Mouse (Mus musculus): ENCODE results near the gene Cend1. TPM values are rescaled to one million over a fixed set of nuclear protein-coding genes. Genes with fewer than 3 reads are reported as not detected.
A peak's percentile ranks its signal among the peaks of the same experiment; 100 is the strongest.

The Cend1 gene
- polyA plus RNA-seq, 1 experiment from 2014 or later = not detected

DNA sequence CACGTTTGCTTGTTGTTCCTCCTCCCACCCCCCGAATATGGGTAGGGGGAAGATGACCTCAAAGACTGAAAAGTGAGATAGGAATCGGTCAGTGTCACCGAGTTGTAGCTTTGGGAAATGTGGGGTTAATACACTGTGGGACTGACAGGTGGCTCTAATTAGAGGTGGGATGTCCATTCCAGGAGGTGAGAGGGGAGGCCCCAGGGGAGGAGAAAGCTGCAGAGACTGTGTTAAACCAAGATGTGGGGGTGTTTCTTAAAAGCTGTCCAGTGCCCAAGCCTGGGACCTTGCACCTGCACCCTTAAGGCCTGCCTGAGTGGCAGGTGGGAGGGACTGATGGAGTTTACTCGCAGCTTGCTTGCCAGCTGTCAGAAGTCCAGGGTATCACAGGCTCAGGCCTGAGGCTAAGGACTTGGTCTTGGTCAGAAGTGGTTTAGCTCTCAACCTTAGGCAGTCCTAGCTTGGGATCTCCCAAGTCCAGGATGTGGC lies 33.1 kb upstream of the Cend1 start:
- Histone ChIP-seq H3K4me3 (ENCODE audit: low read depth, low read length) (peak overlapping the region; percentile 54), H3K27ac (ENCODE audit: low read depth) (no peak overlapping the region), H3K27me3 (ENCODE audit: insufficient read depth, low read length) (peaks cover 48% of the 10 kb centered on the region), H3K4me2 (ENCODE audit: low read depth, low read length) (peak overlapping the region; percentile 75), H3K36me3 (replicated peaks; ENCODE audit: insufficient read depth, low read length) (peaks cover 26% of the 10 kb centered on the region), H3K9ac (replicated peaks) (0 out of 2 replicates have a peak overlapping the region, but pooled peaks have one; percentile 64), H3K9me3 (ENCODE audit: low read length) (no peaks in the 10 kb centered on the region), H3K4me1 (ENCODE audit: insufficient read depth) (peaks cover 31% of the 10 kb centered on the region)
- 19% methylated on average over 5 of the region's 5 CpGs for WGBS (ENCODE audit: insufficient replicate concordance)
- TF ChIP-seq EP300 (IDR thresholded peaks at IDR 0.05; ENCODE audit: low read depth) (no peak), CTCF (IDR thresholded peaks at IDR 0.05; ENCODE audit: low read depth) (no peak)
- ATAC-seq (no peak), DNase-seq (no peak)

DNA sequence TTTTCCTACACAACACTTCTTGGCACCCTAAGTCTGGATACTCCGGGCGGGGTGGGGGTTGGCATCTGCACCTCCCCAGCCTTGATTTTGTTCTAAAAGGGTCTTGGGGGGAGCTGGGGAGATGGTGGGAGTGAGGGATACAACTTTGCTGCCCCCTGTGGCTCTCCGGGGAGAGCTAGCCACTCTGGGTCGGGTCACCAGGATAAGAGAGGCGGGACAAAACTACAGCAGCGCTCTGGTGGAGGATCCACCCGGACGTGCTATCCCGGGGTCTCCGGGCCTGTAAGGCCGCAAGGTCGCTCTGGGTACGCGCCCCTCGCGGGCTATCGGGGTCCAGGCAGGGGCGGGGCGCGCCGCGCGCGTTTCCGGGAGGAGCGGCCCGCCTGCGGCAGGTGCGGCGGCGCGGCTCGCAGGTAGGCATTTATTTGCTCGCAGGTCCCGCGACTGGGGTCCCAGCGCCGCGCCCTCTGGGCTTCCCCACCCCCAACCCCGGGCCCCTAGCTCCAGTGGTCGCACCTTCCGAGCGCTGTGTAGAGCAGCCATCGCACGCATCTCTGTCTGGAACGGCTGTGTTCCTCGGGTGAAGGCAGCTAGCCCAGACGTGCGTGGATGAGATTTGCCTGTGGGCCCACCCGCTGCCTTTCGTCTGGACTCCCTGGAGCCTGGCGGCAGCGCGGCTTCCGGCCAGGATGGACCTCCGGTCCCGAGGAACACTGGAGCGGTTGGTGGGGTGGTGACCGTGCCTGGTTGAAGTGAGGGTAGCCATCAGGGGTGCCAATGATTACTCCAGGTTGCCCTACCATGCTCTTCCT lies 32.4 kb upstream of the Cend1 start:
- Histone ChIP-seq H3K27ac (ENCODE audit: low read depth) (peak overlapping the region; percentile 45; the same call in 1 of the 2 replicates), H3K4me1 (ENCODE audit: insufficient read depth) (peaks cover 32% of the 10 kb centered on the region)

DNA sequence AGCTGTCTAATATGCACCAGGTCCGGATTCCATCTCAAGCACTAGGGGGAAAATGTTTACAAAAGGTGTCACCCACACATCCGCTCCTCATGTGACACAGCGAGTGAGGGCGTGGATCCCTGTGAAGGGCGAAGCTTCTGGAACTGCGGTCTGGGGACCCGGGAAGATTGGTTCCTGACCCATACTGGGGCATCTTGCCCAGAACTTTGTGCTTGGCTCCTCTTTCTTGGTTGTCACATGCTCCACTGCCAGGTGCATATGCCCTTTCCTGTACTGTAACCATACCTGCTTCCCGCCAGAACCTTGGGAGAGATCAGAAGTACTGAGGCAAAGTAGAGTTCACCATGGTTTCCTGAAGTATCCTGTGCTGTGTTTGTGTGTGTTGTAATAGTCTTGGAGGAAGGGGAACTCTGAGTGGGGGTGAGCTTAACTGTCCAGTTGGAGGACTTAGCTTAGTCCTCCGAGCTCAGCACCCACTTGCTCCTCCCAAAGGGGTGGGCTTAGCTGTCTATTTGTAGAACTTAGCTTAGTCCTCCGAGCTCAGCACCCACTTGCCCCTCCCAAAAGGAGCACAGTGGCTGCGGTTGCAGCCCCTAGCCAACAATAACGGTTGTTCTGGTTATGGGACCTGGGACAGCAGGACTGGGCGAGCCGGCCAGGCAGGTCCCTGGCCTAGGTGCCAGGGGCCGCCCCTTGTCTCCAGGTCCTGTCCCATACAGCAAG lies 31.3 kb upstream of the Cend1 start, which contains the start of gene Cracr2b:
Gene Cracr2b (plus strand): TSS at position 704 of the 723 bp plus-strand sequence.
- ATAC-seq = no peak
- peaks cover 48% of the 10 kb centered on the region for H3K27me3 ChIP-seq (ENCODE audit: insufficient read depth, low read length)
- H3K27ac ChIP-seq (ENCODE audit: low read depth) = peak within 1 kb of the TSS; percentile 45; the same call in 1 of the 2 replicates

More for the DNA sequence above, 32.4 kb upstream of the Cend1 start:
- no peaks in the 10 kb centered on the region for H3K9me3 ChIP-seq (ENCODE audit: low read length)
- peaks cover 29% of the 10 kb centered on the region for H3K36me3 ChIP-seq (replicated peaks; ENCODE audit: insufficient read depth, low read length)
- TF ChIP-seq CTCF (IDR thresholded peaks at IDR 0.05; ENCODE audit: low read depth) (peak; percentile 29; the same call in 1 of the 2 replicates), EP300 (IDR thresholded peaks at IDR 0.05; ENCODE audit: low read depth) (no peak)
- 4% methylated on average over 45 of the region's 59 CpGs for WGBS (ENCODE audit: insufficient replicate concordance)
- peak overlapping the region; percentile 64 for H3K9ac ChIP-seq (replicated peaks)
- DNase-seq (no peak), ATAC-seq (no peak)
- peaks cover 48% of the 10 kb centered on the region for H3K27me3 ChIP-seq (ENCODE audit: insufficient read depth, low read length)
- peak overlapping the region; percentile 54 for H3K4me3 ChIP-seq (ENCODE audit: low read depth, low read length)
- peak overlapping the region; percentile 75 for H3K4me2 ChIP-seq (ENCODE audit: low read depth, low read length)

DNA sequence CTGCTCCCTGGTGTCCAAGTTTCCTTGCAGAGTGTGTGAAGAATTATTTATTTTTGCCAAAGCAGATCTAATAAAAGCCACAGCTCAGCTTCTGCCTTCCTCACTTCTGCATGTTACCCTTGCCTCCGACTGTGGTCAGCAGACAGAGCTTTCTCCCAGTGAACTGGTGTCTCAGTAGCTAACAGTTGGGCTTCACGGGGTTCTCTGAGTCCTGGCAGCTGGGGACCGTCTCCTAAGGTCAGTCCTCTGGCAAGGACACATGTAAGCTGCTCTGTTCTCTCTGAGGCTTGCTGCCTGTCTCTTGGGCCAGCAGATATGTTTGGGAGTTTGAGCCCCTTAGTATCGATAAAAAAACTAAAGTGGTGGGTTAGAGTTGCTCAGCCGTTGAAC lies 30.7 kb upstream of the Cend1 start:
- Histone ChIP-seq H3K9me3 (ENCODE audit: low read length) (no peaks in the 10 kb centered on the region), H3K9ac (replicated peaks) (no peak overlapping the region), H3K4me1 (ENCODE audit: insufficient read depth) (peaks cover 34% of the 10 kb centered on the region), H3K27me3 (ENCODE audit: insufficient read depth, low read length) (peaks cover 42% of the 10 kb centered on the region), H3K4me3 (ENCODE audit: low read depth, low read length) (no peak overlapping the region), H3K4me2 (ENCODE audit: low read depth, low read length) (no peak overlapping the region), H3K36me3 (replicated peaks; ENCODE audit: insufficient read depth, low read length) (peaks cover 29% of the 10 kb centered on the region), H3K27ac (ENCODE audit: low read depth) (no peak overlapping the region)
- TF ChIP-seq EP300 (IDR thresholded peaks at IDR 0.05; ENCODE audit: low read depth) (no peak), CTCF (IDR thresholded peaks at IDR 0.05; ENCODE audit: low read depth) (no peak)
- ATAC-seq = no peak
- no peak for DNase-seq
- 68% methylated on average over 5 of the region's 5 CpGs for WGBS (ENCODE audit: insufficient replicate concordance)

More for the DNA sequence above, 31.3 kb upstream of the Cend1 start, which contains the start of gene Cracr2b:
- peak within 1 kb of the TSS; percentile 75 for H3K4me2 ChIP-seq (ENCODE audit: low read depth, low read length)
- 63% methylated on average over 15 of the region's 15 CpGs for WGBS (ENCODE audit: insufficient replicate concordance)
- no peaks in the 10 kb centered on the region for H3K9me3 ChIP-seq (ENCODE audit: low read length)
- peak within 1 kb of the TSS; percentile 54 for H3K4me3 ChIP-seq (ENCODE audit: low read depth, low read length)
- peaks cover 36% of the 10 kb centered on the region for H3K4me1 ChIP-seq (ENCODE audit: insufficient read depth)
- H3K9ac ChIP-seq (replicated peaks) = peak within 1 kb of the TSS; percentile 64
- no peak for DNase-seq
- TF ChIP-seq EP300 (IDR thresholded peaks at IDR 0.05; ENCODE audit: low read depth) (no peak), CTCF (IDR thresholded peaks at IDR 0.05; ENCODE audit: low read depth) (no peak)
- peaks cover 29% of the 10 kb centered on the region for H3K36me3 ChIP-seq (replicated peaks; ENCODE audit: insufficient read depth, low read length)

DNA sequence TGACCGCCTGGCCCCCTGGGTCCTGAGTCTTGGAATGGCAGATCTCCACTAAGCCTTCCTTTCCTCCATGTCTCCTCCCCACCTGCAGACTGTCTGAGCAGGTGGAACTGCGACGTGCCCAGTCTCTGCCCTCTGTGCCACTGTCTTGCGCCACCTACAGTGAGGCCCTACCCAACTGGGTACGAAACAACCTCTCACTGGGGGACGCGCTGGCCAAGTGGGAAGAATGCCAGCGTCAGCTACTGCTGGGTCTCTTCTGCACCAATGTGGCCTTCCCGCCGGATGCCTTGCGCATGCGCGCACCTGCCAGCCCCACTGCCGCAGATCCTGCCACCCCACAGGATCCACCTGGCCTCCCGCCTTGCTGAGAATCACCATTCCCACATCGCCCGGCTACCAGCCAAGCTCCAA lies 30.0 kb upstream of the Cend1 start:
- Histone ChIP-seq H3K4me3 (ENCODE audit: low read depth, low read length) (no peak overlapping the region), H3K9ac (replicated peaks) (no peak overlapping the region), H3K27ac (ENCODE audit: low read depth) (no peak overlapping the region), H3K4me2 (ENCODE audit: low read depth, low read length) (no peak overlapping the region), H3K4me1 (ENCODE audit: insufficient read depth) (peaks cover 32% of the 10 kb centered on the region), H3K36me3 (replicated peaks; ENCODE audit: insufficient read depth, low read length) (peaks cover 29% of the 10 kb centered on the region), H3K9me3 (ENCODE audit: low read length) (no peaks in the 10 kb centered on the region), H3K27me3 (ENCODE audit: insufficient read depth, low read length) (peaks cover 35% of the 10 kb centered on the region)
- DNase-seq = no peak
- WGBS (ENCODE audit: insufficient replicate concordance) = 95% methylated on average over 17 of the region's 17 CpGs
- no peak for ATAC-seq
- no peak for TF ChIP-seq CTCF (IDR thresholded peaks at IDR 0.05; ENCODE audit: low read depth)

DNA sequence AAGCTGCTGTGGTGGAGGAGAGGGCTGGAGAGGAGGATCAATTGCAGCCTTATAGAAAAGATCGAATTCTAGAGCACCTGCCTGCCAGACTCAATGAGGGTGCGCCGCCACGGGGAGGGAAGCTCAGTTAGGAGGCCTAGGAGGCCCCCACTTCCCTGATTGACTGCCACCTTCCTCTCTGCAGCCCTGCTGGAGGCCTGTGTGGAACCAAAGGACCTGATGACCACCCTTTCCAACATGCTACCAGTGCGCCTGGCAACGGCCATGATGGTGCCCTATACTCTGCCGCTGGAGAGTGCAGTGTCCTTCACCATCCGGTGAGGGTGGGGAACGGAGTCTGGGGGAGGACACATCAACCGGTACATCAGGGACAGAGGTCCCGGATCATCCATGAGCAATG lies 29.4 kb upstream of the Cend1 start:
- H3K9me3 ChIP-seq (ENCODE audit: low read length) = no peaks in the 10 kb centered on the region
- H3K9ac ChIP-seq (replicated peaks) = no peak overlapping the region
- peaks cover 29% of the 10 kb centered on the region for H3K27me3 ChIP-seq (ENCODE audit: insufficient read depth, low read length)
- H3K4me2 ChIP-seq (ENCODE audit: low read depth, low read length) = no peak overlapping the region
- ATAC-seq (no peak), DNase-seq (no peak)
- 88% methylated on average over 11 of the region's 11 CpGs for WGBS (ENCODE audit: insufficient replicate concordance)
- no peak overlapping the region for H3K27ac ChIP-seq (ENCODE audit: low read depth)
- H3K4me1 ChIP-seq (ENCODE audit: insufficient read depth) = peaks cover 30% of the 10 kb centered on the region
- H3K4me3 ChIP-seq (ENCODE audit: low read depth, low read length) = no peak overlapping the region
- no peak for TF ChIP-seq CTCF (IDR thresholded peaks at IDR 0.05; ENCODE audit: low read depth)
- no peak for TF ChIP-seq EP300 (IDR thresholded peaks at IDR 0.05; ENCODE audit: low read depth)
- H3K36me3 ChIP-seq (replicated peaks; ENCODE audit: insufficient read depth, low read length) = peaks cover 29% of the 10 kb centered on the region
